Mouse (Mus musculus): ENCODE data around the gene Mettl14.
"Not testable (repeated sequence)": the region's sequence is repeated elsewhere in the genome, so short reads cannot be mapped to it uniquely, and the experiment has no call there.

Mettl14 gene

DNA sequence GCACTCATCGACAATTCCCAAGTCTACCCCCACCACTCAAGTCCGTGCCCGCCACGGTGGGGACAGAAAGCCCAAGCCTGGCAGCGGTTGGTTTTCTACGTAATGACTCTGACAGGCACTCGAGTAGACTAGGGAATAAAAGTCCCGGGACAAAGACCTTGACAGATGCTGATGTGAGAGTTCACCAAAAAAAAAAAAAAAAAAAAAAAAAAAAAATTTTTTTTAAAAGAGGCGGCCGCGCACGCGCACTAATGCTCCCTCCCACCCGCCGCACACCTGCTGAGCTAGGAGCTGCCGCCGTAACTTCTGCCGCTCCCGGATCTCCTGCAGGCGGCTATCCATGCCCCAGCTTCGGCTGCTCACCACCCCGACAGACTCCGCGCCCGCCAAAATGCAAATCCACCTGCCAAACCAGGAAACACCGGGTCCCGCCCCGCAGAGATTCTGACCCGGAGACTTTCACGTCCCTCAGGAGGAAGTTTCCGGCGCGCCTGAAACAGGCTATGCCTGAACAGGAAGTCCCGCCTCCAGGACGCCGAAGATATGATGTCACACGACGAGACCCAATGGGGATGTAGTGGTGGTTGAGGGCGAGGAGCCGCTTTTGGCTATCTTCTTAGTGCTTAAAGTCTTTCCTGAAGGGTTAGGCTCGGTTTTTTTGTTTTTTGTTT, at the start of gene Mettl14:
Mettl14 (minus strand) TSS at position 623 of the 671 bp plus-strand sequence.
- peak; percentile 82 for DNase-seq (ENCODE audit: low spot score)

GRCm38 (mm10) chr3:123433362-123433761, 47.5 kb upstream of the Mettl14 start:
- DNase-seq (ENCODE audit: low spot score) = no peak

DNA sequence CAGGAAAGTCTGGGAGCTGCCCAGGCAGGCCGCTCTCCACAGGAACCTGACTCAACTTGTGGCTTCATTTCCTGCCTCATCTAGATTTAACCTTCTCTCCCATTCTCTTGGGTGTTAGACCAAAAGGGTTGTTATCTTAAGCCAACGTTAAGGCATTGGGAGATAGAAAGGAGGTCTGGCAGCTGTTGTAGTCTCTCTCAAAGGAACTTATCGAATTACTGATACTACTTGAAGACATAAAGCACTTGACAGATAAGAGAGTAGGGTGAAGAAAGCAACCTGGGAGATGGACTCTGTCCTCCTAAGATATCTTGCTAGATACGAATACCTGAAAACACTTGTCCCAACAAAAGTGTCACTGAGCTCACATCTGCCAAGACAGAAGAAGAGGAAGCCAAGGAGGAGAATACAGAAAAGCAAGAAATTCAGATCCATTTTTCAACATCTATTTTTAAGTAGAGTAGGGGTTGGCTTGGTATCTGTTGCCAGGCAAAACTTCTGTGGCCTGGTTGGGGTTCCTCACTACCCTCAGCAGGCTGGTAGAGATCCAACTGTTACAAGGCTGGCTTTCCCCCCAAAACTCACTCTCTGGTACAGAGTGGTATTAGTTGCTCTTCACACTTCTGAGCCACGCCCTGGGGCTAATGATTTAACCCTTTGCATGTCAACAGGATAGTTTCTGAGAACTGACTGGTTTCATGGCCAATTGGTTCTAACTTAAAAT, 46.2 kb upstream of the Mettl14 start:
- DNase-seq (ENCODE audit: low spot score) = no peak

- no peak for DNase-seq (ENCODE audit: low spot score)
Measured at GRCm38 (mm10) chr3:123429597-123430458, 43.9 kb upstream of the Mettl14 start.

DNA sequence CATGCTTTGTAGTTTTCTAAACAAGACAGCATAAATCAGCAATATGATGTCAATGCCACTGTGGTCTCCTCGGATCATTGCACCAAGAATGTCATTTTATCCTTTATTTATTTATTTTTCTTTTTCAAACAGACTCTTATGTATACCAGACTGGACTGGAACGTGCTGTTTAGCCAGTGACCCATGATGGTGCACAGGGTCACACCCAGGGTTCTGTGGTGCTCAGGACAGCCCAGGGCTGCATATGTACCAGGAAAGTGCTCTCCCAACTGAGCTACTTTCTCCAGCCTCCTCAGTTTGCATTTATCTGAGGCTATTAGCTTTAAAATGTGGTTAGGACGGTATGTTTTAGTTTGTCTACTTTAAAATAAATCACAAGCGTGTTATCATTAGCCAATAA, 42.1 kb upstream of the Mettl14 start:
- DNase-seq (ENCODE audit: low spot score) = no peak

- DNase-seq (ENCODE audit: low spot score) = no peak
Measured at GRCm38 (mm10) chr3:123425647-123426046, 39.7 kb upstream of the Mettl14 start.

DNA sequence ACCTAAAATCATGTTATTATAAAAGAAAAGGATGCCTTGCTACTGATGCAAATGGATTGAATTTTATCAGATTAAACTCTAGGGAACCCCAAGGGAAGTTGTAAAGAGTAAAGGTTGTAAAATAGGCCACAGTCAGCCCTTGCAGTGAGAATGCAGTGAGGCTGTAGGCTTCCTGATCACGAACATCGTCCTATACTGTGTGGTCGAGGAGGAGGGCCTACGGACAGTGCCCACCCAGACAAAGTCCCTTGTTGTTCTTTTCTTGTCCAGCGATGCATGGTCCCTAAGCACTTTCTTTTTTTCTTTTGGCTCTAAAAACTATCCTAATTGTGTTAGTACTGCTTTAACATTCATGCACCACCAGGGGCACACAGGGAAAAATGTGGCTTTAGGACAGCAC, 27.3 kb upstream of the Mettl14 start:
- no peak for DNase-seq (ENCODE audit: low spot score)

DNA sequence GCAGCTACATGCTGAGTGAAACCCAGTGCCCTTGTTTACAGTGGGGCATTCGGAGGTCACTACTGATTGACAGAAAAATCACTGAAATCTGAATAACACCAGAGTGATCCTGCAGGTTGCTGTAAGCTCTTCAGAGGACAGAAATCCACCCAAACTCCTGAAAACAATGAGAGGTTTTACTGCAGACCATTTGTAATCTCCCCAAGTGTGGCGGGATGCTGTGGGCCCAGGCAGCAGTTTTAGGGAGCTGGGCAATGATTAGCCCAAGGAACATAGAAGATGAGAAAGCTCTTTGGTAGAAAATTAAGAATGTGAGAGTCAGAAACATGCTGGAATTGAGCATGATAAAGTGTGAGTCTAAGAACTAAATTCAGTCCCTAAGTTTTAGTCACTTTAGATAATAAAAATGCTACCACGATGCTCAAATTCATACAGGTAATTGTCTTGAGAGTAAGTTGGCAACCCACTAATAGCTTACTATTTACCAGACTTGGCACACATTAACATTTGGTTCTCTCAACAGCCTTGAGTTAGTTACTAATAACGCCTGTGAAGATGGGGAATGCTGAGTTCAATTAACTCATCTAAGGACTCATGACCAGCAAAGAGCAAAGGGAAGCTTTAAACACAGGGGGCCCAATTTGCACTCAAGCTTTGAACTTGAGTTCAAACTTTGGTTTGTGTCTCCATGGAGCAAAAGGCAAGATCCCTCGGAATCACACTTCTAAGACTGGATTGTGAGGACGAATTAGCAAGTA, 26.1 kb upstream of the Mettl14 start:
- DNase-seq (ENCODE audit: low spot score) = no peak

DNA sequence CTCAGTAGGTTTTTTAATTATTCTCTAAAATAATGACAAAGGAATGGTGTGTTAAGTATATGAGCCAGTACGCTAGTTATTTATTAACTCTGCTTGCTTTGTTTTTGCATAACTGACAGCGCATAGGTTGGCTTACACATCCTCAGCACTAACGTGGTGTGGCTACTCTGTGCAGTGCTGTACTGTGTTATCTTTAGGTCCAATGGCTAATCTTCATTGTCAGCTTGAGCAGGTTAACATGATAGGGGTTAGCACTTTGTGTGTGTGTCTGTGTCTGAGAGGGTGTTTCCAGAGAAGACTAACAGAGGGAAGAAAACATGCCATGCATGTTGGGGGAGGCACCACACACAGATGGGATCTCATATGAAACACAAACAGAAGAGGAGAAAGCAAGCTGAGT, 19.0 kb upstream of the Mettl14 start:
- DNase-seq (ENCODE audit: low spot score) = no peak

- DNase-seq (ENCODE audit: low spot score) = no peak
Measured at GRCm38 (mm10) chr3:123397562-123398481, 11.9 kb upstream of the Mettl14 start.

- no peak for DNase-seq (ENCODE audit: low spot score)
Measured at GRCm38 (mm10) chr3:123395611-123396010, 9.7 kb upstream of the Mettl14 start.

- no peak for DNase-seq (ENCODE audit: low spot score)
Measured at GRCm38 (mm10) chr3:123391180-123391579, 5.3 kb upstream of the Mettl14 start.

- DNase-seq (ENCODE audit: low spot score) = not testable (repeated sequence)
Measured at GRCm38 (mm10) chr3:123386157-123386780, 361 bp upstream of the Mettl14 start.

- no peak for DNase-seq (ENCODE audit: low spot score)
Measured at GRCm38 (mm10) chr3:123385118-123385485, 806 bp downstream of the Mettl14 start.

- DNase-seq (ENCODE audit: low spot score) = no peak
Measured at GRCm38 (mm10) chr3:123384435-123384834, 1.5 kb downstream of the Mettl14 start.

DNA sequence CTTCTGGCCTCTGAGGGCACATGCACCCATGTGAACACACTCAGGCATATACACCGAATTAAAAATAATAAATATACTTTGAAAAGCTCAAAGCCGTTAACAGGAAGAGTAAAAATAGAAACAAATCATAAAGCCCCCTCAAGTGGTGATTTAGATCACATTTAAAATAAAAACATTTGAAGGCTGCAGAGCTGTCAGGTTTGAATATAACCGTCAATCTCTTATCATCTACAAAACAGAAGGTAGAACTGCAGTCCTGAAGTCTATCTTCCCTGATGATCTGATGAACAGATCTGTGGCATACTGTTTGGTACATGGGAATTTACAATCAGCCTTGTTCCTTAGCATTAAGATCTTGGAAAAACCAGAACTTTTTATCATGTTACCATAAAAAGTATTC, 9.3 kb downstream of the Mettl14 start:
- no peak for DNase-seq (ENCODE audit: low spot score)

GRCm38 (mm10) chr3:123371766-123372535, 14.0 kb downstream of the Mettl14 start:
- DNase-seq (ENCODE audit: low spot score) = peak; percentile 17

- DNase-seq (ENCODE audit: low spot score) = no peak
Measured at GRCm38 (mm10) chr3:123370927-123371326, 15.0 kb downstream of the Mettl14 start.

- no peak for DNase-seq (ENCODE audit: low spot score)
Measured at GRCm38 (mm10) chr3:123369161-123369560, 16.7 kb downstream of the Mettl14 start.

GRCm38 (mm10) chr3:123366820-123367219, 19.1 kb downstream of the Mettl14 start:
- DNase-seq (ENCODE audit: low spot score) = not testable (repeated sequence)

Measured in ovary, postnatal 10 days (tissue).